23 mouse cellular contexts compared by ENCODE assay signal in the genomic region with DNA sequence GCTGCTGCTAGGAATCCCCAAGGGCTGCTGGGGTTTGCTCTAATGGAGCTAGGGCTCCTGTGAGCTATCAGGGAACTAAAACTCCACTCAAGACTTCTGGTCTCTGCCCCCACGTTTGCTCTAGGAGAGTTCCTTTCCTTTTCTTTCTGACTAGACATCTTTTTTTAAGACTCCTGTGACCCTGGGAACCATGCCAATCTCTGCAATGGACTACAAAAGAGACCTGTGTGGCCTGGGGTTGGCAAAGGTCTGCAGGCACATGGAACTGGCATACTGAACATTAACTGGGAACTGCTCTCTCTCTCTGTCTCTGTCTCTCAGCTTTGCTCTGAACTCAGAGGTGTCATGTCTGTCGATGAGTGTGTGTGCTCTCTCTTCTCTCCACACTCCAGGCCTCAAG. TPM values are rescaled to one million over a fixed set of nuclear protein-coding genes. Genes with fewer than 3 reads are reported as not detected.
DNase-seq lines count a peak whose midpoint lies in the region; ATAC-seq lines count a peak whose summit lies in the region.
"Had no signal": no experiment of that assay in that cellular context is flagged by ENCODE, and none has a peak within 500 bp of the region (broad histone marks: within the 10 kb centered on the region; RNA-seq: fewer than 3 reads in every experiment).

No protein-coding gene starts in this region.

- WGBS in midbrain, embryonic 14.5 days = 61% methylated on average over 2 of the region's 2 CpGs
- WGBS in midbrain, embryonic 10.5 days = 74% methylated on average over 2 of the region's 2 CpGs

- DNase-seq in adrenal gland, adult (ENCODE audit: inconsistent age in 2 of 2, low spot score in 1 of 2) = peak; percentile 31 to 67
- DNase-seq in adrenal gland, postnatal 25 days = no peak
- peak; percentile 13 for DNase-seq in midbrain, embryonic 14.5 days
- no peak for DNase-seq in midbrain, embryonic 10.5 days (ENCODE audit: low spot score)
- DNase-seq in testis, postnatal 10 days (ENCODE audit: low spot score) = peak; percentile 51
- no peak for DNase-seq in lung, adult 18-20 months
- no peak for DNase-seq in cerebellum, postnatal 25 days
- DNase-seq: B cell, adult 2 months; gastrocnemius, postnatal 10 days; heart, adult 18-20 months; heart, postnatal 10 days; heart, postnatal 4 days had no signal

- no peak overlapping the region for H3K9ac ChIP-seq in midbrain, embryonic 14.5 days (replicated peaks; ENCODE audit: low read length)
- H3K9ac ChIP-seq: forebrain, embryonic 15.5 days; hindbrain, embryonic 12.5 days had no signal

- no peak overlapping the region for H3K27ac ChIP-seq in midbrain, embryonic 14.5 days (replicated peaks; ENCODE audit: low read depth, low read length)
- no peak overlapping the region for H3K27ac ChIP-seq in midbrain, embryonic 10.5 days (replicated peaks)
- H3K27ac ChIP-seq: forebrain, embryonic 15.5 days; heart, embryonic 10.5 days; hindbrain, embryonic 12.5 days had no signal

- no peak for ATAC-seq in midbrain, embryonic 14.5 days (ENCODE audit: low FRiP score, low TSS enrichment)
- ATAC-seq: CD4-positive, CD25-positive, alpha-beta regulatory T cell, adult 4 months; forebrain, embryonic 15.5 days; inflammation-experienced regulatory T-cells, adult 6 months; intestine, postnatal 0 days had no signal

- H3K4me3 ChIP-seq in midbrain, embryonic 14.5 days (replicated peaks; ENCODE audit: low read depth, low read length) = no peak overlapping the region
- no peak overlapping the region for H3K4me3 ChIP-seq in midbrain, embryonic 10.5 days
- H3K4me3 ChIP-seq: embryonic facial prominence, embryonic 10.5 days; forebrain, embryonic 15.5 days; heart, embryonic 10.5 days; hindbrain, embryonic 12.5 days had no signal

- H3K27me3 ChIP-seq in midbrain, embryonic 14.5 days (ENCODE audit: control insufficient read depth, insufficient read depth, low read length) = no peaks in the 10 kb centered on the region
- H3K27me3 ChIP-seq in midbrain, embryonic 10.5 days (ENCODE audit: low read depth, poor library complexity, severe bottlenecking) = no peaks in the 10 kb centered on the region
- H3K27me3 ChIP-seq: forebrain, embryonic 15.5 days; hindbrain, embryonic 12.5 days had no signal

- H3K36me3 ChIP-seq in midbrain, embryonic 14.5 days (ENCODE audit: control insufficient read depth, insufficient read depth, low read length) = no peaks in the 10 kb centered on the region
- H3K36me3 ChIP-seq in midbrain, embryonic 10.5 days = no peaks in the 10 kb centered on the region
- H3K36me3 ChIP-seq: embryonic facial prominence, embryonic 10.5 days; forebrain, embryonic 15.5 days; G1E; heart, embryonic 10.5 days; hindbrain, embryonic 12.5 days had no signal

- no peaks in the 10 kb centered on the region for H3K9me3 ChIP-seq in midbrain, embryonic 14.5 days (ENCODE audit: control insufficient read depth, low read length)
- no peaks in the 10 kb centered on the region for H3K9me3 ChIP-seq in midbrain, embryonic 10.5 days (replicated peaks)
- H3K9me3 ChIP-seq: embryonic facial prominence, embryonic 10.5 days; forebrain, embryonic 15.5 days; G1E; heart, embryonic 10.5 days; hindbrain, embryonic 12.5 days had no signal

- H3K4me1 ChIP-seq in midbrain, embryonic 14.5 days (ENCODE audit: control insufficient read depth, insufficient read depth, low read length) = no peaks in the 10 kb centered on the region
- peaks cover 20% of the 10 kb centered on the region for H3K4me1 ChIP-seq in midbrain, embryonic 10.5 days
- H3K4me1 ChIP-seq: forebrain, embryonic 15.5 days; heart, embryonic 10.5 days had no signal

- no peak overlapping the region for H3K4me2 ChIP-seq in midbrain, embryonic 14.5 days (ENCODE audit: low read length)
- H3K4me2 ChIP-seq: forebrain, embryonic 15.5 days; hindbrain, embryonic 12.5 days had no signal

RNA-seq across cellular contexts. Expression of gene Otof, which starts 46.4 kb away (rescaled TPM):
- 0.09 TPM in 1 of 2 replicates, not detected in the other for total RNA-seq in adrenal gland, postnatal 25 days (2021)
- 2.7 and 3.3 TPM in 2 replicates for polyA plus RNA-seq in midbrain, embryonic 14.5 days (2014; fragmentation: Nextera tagmentation; extraction: Ambion mirVana)
- polyA plus RNA-seq in midbrain, embryonic 10.5 days (2016; fragmentation: Nextera tagmentation; extraction: Ambion mirVana) = 0.05 and 0.29 TPM in 2 replicates
- total RNA-seq: heart, adult 18-20 months had no signal
- polyA plus RNA-seq: CD4-positive, CD25-positive, alpha-beta regulatory T cell, adult 4 months; G1E; inflammation-experienced regulatory T-cells, adult 6 months had no signal

RNA-seq across cellular contexts. Expression of gene 1700001C02Rik, which starts 50.5 kb away (rescaled TPM):
- total RNA-seq in adrenal gland, postnatal 25 days (2021) = not detected in 2 replicates
- 0.41 and 1.2 TPM in 2 replicates for polyA plus RNA-seq in midbrain, embryonic 14.5 days (2014; fragmentation: Nextera tagmentation; extraction: Ambion mirVana)
- polyA plus RNA-seq in midbrain, embryonic 10.5 days (2016; fragmentation: Nextera tagmentation; extraction: Ambion mirVana) = not detected in 2 replicates
- total RNA-seq: adrenal gland, adult 18-20 months; G1E; gastrocnemius, postnatal 10 days; gastrocnemius, postnatal 4 days; heart, adult 18-20 months; heart, postnatal 10 days; heart, postnatal 4 days had no signal
- polyA plus RNA-seq: CD4-positive, CD25-positive, alpha-beta regulatory T cell, adult 4 months; embryonic facial prominence, embryonic 10.5 days; G1E; heart, embryonic 10.5 days; heart, embryonic 14.5 days; inflammation-experienced regulatory T-cells, adult 6 months; intestine, postnatal 0 days had no signal

Comparison
In these comparisons a context has a peak if more than half of its experiments do, and no peak if none do; other contexts are left out.
1. DNase-seq: peak in adrenal gland, adult (2 of 2), midbrain, embryonic 14.5 days (single experiment) and testis, postnatal 10 days (single experiment); none in adrenal gland, postnatal 25 days (single experiment), midbrain, embryonic 10.5 days (single experiment), lung, adult 18-20 months (0 of 2) and cerebellum, postnatal 25 days (0 of 2).